Mouse (Mus musculus) midbrain, embryonic 10.5 days (tissue): ENCODE measurements at regions not wholly inside any gene's neighbourhood (a gene's known extent, or its start where the extent isn't known, plus 50 kb on each side); places are given as distances from the start of the nearest gene placed in this dataset.
"Not testable (repeated sequence)": the region's sequence is repeated elsewhere in the genome, so short reads cannot be mapped to it uniquely, and the experiment has no call there.

Source experiments
- DNase-seq: peaks from one replicate; pipeline ENCODE4 v3.0.0-alpha.2; 2017; ENCODE audit warnings: low spot score
- H3K27ac ChIP-seq: fragments of 300-500 bp; sonication (generic); replicated peaks from 2 replicates; pipeline ENCODE4 v1.5.1; 2016; ENCODE audit warnings: mild to moderate bottlenecking
- H3K27me3 ChIP-seq: fragments of 300-500 bp; sonication (generic); 2 replicates; pipeline ENCODE4 v1.6.1; 2016; ENCODE audit warnings: low read depth, mild to moderate bottlenecking; ENCODE audit not compliant: poor library complexity, severe bottlenecking
- H3K36me3 ChIP-seq: fragments of 300-500 bp; sonication (generic); 2 replicates; pipeline ENCODE4 v1.6.1; 2016; ENCODE audit warnings: mild to moderate bottlenecking, moderate library complexity
- H3K4me1 ChIP-seq: fragments of 300-500 bp; sonication (generic); 2 replicates; pipeline ENCODE4 v1.6.1; 2016
- H3K4me3 ChIP-seq: fragments of 300-500 bp; sonication (generic); 2 replicates; pipeline ENCODE4 v1.5.1; 2016; ENCODE audit warnings: mild to moderate bottlenecking, moderate library complexity
- H3K9me3 ChIP-seq: fragments of 300-500 bp; sonication (generic); replicated peaks from 2 replicates; pipeline ENCODE4 v1.6.1; 2016; ENCODE audit warnings: mild to moderate bottlenecking
- WGBS: fragments of 180-500 bp; shearing (Covaris S2); methylation state at CpG from one replicate; pipeline ENCODE4 v1.1.7; 2016; 5-methylcytosine and 5-hydroxymethylcytosine counted together

GRCm38 (mm10) chr12:46371747-46372146 is 447.0 kb downstream of the Nova1 start:
- H3K27me3 ChIP-seq, result no peaks in the 10 kb centered on the region
- 80% methylated on average over 3 of the region's 3 CpGs for WGBS
- no peaks in the 10 kb centered on the region for H3K36me3 ChIP-seq
- no peak for DNase-seq
- H3K27ac ChIP-seq, result no peak overlapping the region
- no peaks in the 10 kb centered on the region for H3K4me1 ChIP-seq
- no peaks in the 10 kb centered on the region for H3K9me3 ChIP-seq
- no peak overlapping the region for H3K4me3 ChIP-seq

- H3K9me3 ChIP-seq, result no peaks in the 10 kb centered on the region
- H3K27ac ChIP-seq, result no peak overlapping the region
- no peaks in the 10 kb centered on the region for H3K27me3 ChIP-seq
- DNase-seq, result no peak
- 88% methylated on average over 1 of the region's 1 CpGs for WGBS
- no peaks in the 10 kb centered on the region for H3K4me1 ChIP-seq
- H3K4me3 ChIP-seq, result no peak overlapping the region
- no peaks in the 10 kb centered on the region for H3K36me3 ChIP-seq
Observed at GRCm38 (mm10) chr12:46333376-46333775, 485.4 kb downstream of the Nova1 start.

GRCm38 (mm10) chr12:46327865-46328264 is 490.9 kb downstream of the Nova1 start:
- no peak for DNase-seq
- H3K4me1 ChIP-seq, result no peaks in the 10 kb centered on the region
- no peaks in the 10 kb centered on the region for H3K27me3 ChIP-seq
- no peak overlapping the region for H3K27ac ChIP-seq
- no peaks in the 10 kb centered on the region for H3K9me3 ChIP-seq
- 92% methylated on average over 1 of the region's 1 CpGs for WGBS
- H3K36me3 ChIP-seq, result no peaks in the 10 kb centered on the region
- H3K4me3 ChIP-seq, result no peak overlapping the region

GRCm38 (mm10) chr12:46323276-46323675 is 495.5 kb downstream of the Nova1 start:
- Histone ChIP-seq H3K36me3 (no peaks in the 10 kb centered on the region), H3K27ac (no peak overlapping the region), H3K27me3 (no peaks in the 10 kb centered on the region), H3K4me3 (no peak overlapping the region), H3K4me1 (no peaks in the 10 kb centered on the region), H3K9me3 (no peaks in the 10 kb centered on the region)
- no peak for DNase-seq
- WGBS, result 75% methylated on average over 3 of the region's 3 CpGs

GRCm38 (mm10) chr12:46303136-46303797 is 515.5 kb downstream of the Nova1 start:
- Histone ChIP-seq H3K36me3 (no peaks in the 10 kb centered on the region), H3K4me3 (no peak overlapping the region), H3K4me1 (no peaks in the 10 kb centered on the region), H3K9me3 (no peaks in the 10 kb centered on the region), H3K27me3 (no peaks in the 10 kb centered on the region), H3K27ac (no peak overlapping the region)
- 86% methylated on average over 5 of the region's 5 CpGs for WGBS
- no peak for DNase-seq

GRCm38 (mm10) chr12:46298926-46299325 is 519.8 kb downstream of the Nova1 start:
- no peak for DNase-seq
- H3K4me1 ChIP-seq, result no peaks in the 10 kb centered on the region
- no peaks in the 10 kb centered on the region for H3K36me3 ChIP-seq
- no peak overlapping the region for H3K4me3 ChIP-seq
- 85% methylated on average over 5 of the region's 5 CpGs for WGBS
- no peak overlapping the region for H3K27ac ChIP-seq
- no peaks in the 10 kb centered on the region for H3K27me3 ChIP-seq
- no peaks in the 10 kb centered on the region for H3K9me3 ChIP-seq

GRCm38 (mm10) chr12:46284519-46284918 is 534.2 kb downstream of the Nova1 start:
- no peaks in the 10 kb centered on the region for H3K4me1 ChIP-seq
- H3K27ac ChIP-seq, result no peak overlapping the region
- H3K27me3 ChIP-seq, result no peaks in the 10 kb centered on the region
- no peak overlapping the region for H3K4me3 ChIP-seq
- H3K9me3 ChIP-seq, result no peaks in the 10 kb centered on the region
- no peak for DNase-seq
- WGBS, result 74% methylated on average over 3 of the region's 3 CpGs
- H3K36me3 ChIP-seq, result no peaks in the 10 kb centered on the region

GRCm38 (mm10) chr12:46248402-46249018 is 570.2 kb downstream of the Nova1 start:
- DNase-seq, result no peak
- 69% methylated on average over 1 of the region's 1 CpGs for WGBS

GRCm38 (mm10) chr12:46244925-46245324 is 573.8 kb downstream of the Nova1 start:
- H3K27me3 ChIP-seq, result no peaks in the 10 kb centered on the region
- H3K27ac ChIP-seq, result no peak overlapping the region
- H3K4me3 ChIP-seq, result no peak overlapping the region
- no peaks in the 10 kb centered on the region for H3K36me3 ChIP-seq
- H3K4me1 ChIP-seq, result peaks cover 8% of the 10 kb centered on the region; the same call in 1 of the 2 replicates
- H3K9me3 ChIP-seq, result no peaks in the 10 kb centered on the region
- 91% methylated on average over 3 of the region's 3 CpGs for WGBS
- DNase-seq, result no peak

More at GRCm38 (mm10) chr12:46248402-46249018, 570.2 kb downstream of the Nova1 start:
- no peak overlapping the region for H3K4me3 ChIP-seq
- no peak overlapping the region for H3K27ac ChIP-seq
- H3K36me3 ChIP-seq, result no peaks in the 10 kb centered on the region
- no peaks in the 10 kb centered on the region for H3K9me3 ChIP-seq
- H3K27me3 ChIP-seq, result no peaks in the 10 kb centered on the region
- peaks cover 8% of the 10 kb centered on the region; the same call in 1 of the 2 replicates for H3K4me1 ChIP-seq

- DNase-seq, result no peak
- Histone ChIP-seq H3K4me1 (no peaks in the 10 kb centered on the region), H3K4me3 (no peak overlapping the region), H3K27me3 (no peaks in the 10 kb centered on the region), H3K9me3 (no peaks in the 10 kb centered on the region), H3K36me3 (no peaks in the 10 kb centered on the region), H3K27ac (no peak overlapping the region)
- WGBS, result 91% methylated on average over 4 of the region's 4 CpGs
Observed at GRCm38 (mm10) chr12:46232359-46232758, 586.4 kb downstream of the Nova1 start.

GRCm38 (mm10) chr12:46215328-46215727 is 603.4 kb downstream of the Nova1 start:
- WGBS, result 74% methylated on average over 1 of the region's 1 CpGs
- H3K36me3 ChIP-seq, DNase-seq, H3K4me3 ChIP-seq, H3K27ac ChIP-seq, H3K27me3 ChIP-seq, H3K4me1 ChIP-seq, H3K9me3 ChIP-seq: not testable (repeated sequence)

- H3K9me3 ChIP-seq, result no peaks in the 10 kb centered on the region
- H3K4me3 ChIP-seq, result no peak overlapping the region
- H3K27me3 ChIP-seq, result no peaks in the 10 kb centered on the region
- H3K27ac ChIP-seq, result no peak overlapping the region
- no peaks in the 10 kb centered on the region for H3K4me1 ChIP-seq
- H3K36me3 ChIP-seq, result no peaks in the 10 kb centered on the region
- no peak for DNase-seq
Observed at GRCm38 (mm10) chr12:46199076-46199475, 619.7 kb downstream of the Nova1 start.

GRCm38 (mm10) chr12:46197482-46198101 is 621.1 kb downstream of the Nova1 start:
- no peak overlapping the region for H3K4me3 ChIP-seq
- DNase-seq, result no peak
- 57% methylated on average over 2 of the region's 2 CpGs for WGBS

More at GRCm38 (mm10) chr12:46197482-46198101, 621.1 kb downstream of the Nova1 start:
- Histone ChIP-seq H3K4me1 (no peaks in the 10 kb centered on the region), H3K9me3 (no peaks in the 10 kb centered on the region), H3K27me3 (no peaks in the 10 kb centered on the region), H3K36me3 (no peaks in the 10 kb centered on the region), H3K27ac (no peak overlapping the region)
